Mouse (Mus musculus): ENCODE measurements around the gene Gnpat. TPM values are rescaled to one million over a fixed set of nuclear protein-coding genes. Genes with fewer than 3 reads are reported as not detected.

Gene Gnpat
- polyA plus RNA-seq, 1 experiment: 101 TPM

DNA sequence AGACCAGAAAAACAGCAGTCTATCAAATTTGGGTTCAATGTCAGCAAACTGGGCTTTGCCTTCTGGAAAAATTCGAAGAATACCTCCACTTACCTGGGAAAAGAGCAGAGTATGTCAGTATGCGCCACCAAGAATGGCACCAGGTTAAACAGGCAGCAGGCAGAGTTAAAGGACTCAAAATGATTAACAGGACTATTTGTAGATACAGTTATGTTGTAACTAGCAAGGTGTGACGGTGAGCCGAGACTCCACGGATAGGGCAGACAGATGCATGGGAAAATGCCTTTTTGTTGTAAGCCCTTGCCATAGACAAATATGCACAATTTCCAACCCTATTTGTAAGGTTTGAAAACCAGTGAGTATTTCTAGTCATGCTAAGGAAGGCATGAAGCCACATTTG, 51.2 kb downstream of the Gnpat start:
- TF ChIP-seq GATA1 (IDR thresholded peaks at IDR 0.05; ENCODE audit: low read length): no peak

DNA sequence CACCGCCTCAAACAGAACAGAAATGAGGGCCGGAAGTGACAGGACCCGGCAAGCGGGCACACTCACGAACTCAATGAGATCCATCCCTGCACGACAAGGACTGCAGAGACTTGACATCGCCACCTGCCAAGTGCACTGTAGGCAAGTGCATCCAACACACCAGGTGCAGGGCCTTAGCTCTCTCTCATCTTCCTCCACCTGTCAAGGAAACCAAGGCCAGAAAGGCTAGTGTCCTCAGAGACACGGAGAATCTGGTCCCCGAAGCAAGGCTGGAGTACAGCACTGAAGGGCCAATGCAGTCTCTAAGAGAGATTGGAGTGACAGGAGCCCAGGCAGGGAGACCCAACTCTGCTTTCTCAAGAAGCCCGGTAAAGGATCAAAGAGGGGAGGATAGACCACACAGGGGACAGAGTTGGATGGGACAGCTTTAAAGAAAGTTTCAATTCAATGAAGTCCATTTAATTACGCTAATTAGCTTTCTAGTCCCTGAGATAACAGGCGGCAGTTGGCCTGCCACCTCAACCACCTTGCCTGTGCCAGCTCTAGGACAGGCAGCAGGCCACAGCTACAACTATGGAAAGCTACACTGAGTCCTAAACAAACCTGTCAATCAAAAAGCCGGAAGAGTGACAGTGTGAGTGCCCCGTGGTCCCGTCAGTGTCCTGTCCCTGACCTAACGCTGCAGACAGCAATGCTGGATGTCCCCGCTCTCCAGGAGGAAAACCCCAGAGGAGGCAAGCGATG, 55.1 kb downstream of the Gnpat start:
- TF ChIP-seq GATA1 (IDR thresholded peaks at IDR 0.05; ENCODE audit: low read length): no peak

DNA sequence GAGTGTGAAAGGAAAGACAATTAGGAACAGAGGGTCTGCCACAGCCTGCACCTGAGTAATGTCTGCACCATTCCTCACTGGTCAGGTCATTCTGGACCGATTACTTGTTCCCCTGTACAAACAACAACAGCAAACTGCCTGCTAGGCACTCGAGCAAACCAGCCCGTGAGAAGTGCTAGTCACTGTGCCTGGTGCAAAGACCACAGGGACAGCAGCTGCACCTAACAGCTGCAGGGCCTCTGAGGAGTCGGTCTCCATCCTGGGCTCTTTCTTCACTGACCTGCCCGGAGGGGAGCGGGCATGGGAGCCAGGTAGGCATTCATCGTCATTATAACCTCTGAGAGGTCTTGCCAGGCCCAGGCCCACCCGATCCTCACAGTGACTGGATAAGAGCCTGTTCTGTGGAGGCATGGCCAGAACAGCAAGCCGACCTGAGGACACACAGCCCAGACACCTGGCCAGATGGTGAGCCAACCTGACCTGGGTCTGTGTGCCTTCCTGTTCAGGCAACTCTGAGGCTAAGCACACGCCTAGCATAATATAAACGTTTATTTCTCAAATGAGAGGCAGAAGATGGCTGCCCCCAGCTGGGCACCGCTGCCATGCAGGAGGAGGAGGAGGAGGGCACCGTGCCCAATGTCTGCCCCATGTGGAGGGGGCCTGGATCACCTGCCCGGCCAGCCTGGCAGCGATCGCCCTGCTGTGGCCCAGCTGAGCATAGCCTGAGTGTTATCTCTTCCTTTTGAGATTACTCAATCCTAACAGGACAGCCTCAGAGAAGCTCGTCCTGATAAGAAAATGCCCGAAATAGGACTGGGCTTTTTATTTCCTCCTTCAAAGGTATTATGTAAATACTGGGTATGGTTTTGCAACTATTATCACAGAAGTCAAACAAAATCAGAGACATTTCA, 58.8 kb downstream of the Gnpat start:
- no peak for TF ChIP-seq GATA1 (IDR thresholded peaks at IDR 0.05; ENCODE audit: low read length)

DNA sequence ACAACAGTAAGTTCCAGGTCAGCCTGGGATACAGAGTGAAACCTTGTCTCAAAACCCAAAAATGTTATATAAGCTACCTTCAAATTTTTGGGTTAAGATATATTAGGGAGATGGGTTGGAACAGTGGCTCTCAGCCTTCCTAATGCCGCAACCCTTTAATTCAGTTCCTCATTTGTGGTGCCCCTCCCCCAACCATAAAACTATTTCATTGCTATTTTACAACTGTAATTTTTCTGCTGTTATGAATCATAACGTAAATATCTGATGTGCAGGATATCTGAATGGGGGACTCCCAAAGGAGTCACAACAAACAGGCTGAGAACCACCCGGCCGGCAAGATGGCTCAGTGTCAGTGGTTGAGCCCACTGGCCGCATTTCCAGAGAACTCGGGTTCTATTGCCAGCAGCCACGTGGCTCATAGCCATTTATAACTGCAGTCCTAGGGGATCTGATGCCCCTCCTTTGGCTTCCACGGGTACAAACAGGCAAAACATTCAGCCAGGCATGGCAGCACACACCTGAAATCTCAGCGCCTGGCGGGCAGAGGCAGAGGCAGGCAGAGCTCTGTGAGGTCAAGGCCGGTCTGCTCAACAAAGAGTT, 59.8 kb downstream of the Gnpat start:
- no peak for TF ChIP-seq GATA1 (IDR thresholded peaks at IDR 0.05; ENCODE audit: low read length)

DNA sequence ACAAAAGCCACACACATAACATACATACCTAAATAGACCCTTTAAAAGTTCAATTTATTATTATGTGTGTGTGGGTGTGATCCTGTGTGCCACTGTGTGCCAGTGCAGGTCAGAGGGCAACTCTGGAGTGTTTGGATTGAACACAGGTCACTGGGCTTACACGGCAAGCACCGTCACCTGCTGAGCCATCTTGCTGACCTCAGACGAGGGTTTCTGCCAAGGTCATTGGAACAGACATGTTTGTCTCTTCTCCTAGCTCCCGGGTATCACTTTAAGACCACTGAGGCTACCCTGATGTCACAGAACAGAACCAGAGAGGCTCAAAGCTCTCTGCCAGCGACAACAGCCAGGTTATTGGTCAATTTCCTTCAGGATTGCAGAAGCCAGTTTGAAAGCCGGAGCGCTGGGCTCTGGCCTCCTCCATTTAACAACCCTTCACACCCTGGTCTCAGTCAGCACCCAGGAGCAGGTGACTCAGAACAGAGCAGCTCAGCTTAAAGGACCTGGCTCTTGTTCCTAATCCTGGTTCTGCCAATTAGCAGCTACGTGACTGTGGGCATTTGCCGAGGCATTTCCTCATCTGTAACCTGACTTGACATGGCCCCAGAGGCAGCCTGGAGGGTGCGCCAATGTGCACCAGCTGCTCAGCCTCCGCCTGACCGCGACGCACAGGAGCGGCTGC, 61.3 kb downstream of the Gnpat start:
- TF ChIP-seq GATA1 (IDR thresholded peaks at IDR 0.05; ENCODE audit: low read length): no peak

DNA sequence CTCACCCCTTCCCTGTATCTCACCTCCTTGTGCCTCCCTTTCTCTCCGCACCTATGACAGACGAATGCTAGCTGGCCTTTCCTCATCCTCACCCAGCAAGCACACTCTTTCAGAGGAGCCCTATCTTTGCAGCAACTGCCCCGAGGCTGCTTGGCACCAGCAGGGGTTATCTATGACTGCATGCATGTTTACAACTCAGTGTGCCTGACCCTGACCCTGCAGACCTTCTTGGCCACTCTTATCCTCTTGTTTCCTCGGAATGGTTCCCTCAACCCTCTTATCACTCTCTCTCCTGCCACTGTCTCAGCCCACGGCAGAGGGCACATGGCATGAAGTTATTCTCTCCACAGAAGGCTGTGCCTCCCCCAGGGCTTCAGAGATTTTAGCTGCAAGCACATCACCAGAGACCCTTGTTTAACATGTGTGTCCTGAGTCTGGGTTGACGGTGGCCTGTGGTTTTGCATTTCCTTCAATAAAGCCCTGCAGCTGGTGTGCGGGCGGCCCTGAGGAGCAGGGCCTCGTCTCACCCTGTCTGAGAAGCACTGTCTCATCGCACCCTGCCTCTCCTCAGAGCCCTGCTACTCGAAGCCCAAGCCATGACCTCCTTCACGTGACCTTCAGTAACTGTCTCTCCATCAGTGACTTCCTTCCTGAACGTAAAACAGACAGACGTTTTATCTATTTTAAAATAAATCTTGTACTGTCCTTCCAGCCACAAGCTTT, 62.9 kb downstream of the Gnpat start:
- TF ChIP-seq GATA1 (IDR thresholded peaks at IDR 0.05; ENCODE audit: low read length): no peak

DNA sequence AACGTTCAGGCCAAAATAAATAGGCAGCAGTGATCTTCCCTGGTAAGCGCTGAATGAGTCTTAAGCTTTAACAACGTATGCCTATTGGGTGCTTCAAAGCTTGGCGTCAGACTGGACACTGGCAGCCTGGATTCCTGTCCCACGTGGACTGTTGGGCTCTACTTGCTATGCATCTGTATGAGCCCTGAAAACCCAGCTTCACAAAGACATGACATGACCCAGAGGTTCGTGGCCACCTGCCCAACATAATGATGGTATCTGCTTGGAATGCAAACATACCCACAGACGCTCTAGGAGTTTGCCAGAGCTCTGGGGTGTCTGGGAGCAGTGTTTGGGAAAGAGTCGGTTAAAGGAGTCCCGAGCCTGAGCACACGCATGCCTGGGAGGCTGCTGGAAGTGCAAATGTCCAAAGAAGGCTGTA, 63.5 kb downstream of the Gnpat start:
- no peak for TF ChIP-seq GATA1 (IDR thresholded peaks at IDR 0.05; ENCODE audit: low read length)

DNA sequence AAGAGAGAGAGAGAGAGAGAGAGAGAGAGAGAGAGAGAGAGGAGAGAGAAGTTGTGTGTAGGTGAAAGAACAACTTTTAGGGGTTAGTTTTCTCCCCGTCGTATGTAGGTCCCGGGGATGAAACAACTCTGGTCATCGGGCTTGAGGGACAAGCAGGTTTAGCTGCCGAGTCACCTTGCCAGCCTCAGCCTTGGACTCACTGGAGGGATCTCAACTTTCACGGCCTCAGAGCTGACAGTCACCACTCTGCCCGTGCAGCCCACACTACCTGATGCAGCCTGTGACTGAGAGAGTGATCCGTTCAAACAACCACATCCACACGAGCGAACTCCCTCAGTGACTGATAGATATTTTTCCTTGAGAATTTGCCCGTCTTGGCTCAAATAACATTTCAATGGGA, 66.2 kb downstream of the Gnpat start:
- no peak for TF ChIP-seq GATA1 (IDR thresholded peaks at IDR 0.05; ENCODE audit: low read length)

DNA sequence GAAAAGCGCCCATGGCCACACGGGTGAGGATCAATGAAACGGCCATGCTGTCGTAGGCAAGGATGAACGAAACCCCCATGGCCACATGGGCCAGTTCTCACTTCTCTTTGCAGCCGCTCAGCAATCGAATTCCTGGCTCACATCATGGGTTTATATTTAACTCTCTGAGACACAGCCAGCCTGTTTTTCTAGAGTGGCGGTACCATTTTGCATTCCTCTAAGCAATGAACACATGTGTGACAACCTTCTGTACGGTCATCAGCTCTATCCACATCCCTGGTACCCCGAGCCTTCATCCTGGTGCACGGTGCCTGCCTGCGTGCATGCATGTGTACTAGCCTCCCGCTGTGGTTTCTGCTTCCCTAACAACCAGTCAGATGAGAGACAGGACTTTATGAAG, 67.3 kb downstream of the Gnpat start:
- TF ChIP-seq GATA1 (IDR thresholded peaks at IDR 0.05; ENCODE audit: low read length): no peak

DNA sequence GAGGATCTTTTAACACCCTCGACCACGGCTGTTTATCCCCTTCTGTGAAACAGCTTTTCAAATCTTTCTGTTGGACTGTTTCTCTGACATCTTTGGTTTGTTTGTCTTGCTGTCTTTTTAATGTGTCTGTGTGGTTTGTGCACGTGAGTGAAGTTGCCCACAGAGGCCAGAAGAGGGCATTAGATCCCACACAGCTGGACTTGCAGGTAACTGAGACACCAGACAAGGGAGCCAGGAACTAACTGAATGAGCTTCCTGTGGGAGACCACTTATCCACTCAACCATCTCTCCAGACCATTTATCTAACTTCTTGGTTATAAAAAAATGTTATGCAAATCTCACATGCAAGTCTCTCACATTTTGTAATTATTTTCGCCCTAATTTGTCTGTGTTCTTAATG, 67.8 kb downstream of the Gnpat start:
- TF ChIP-seq GATA1 (IDR thresholded peaks at IDR 0.05; ENCODE audit: low read length): no peak

DNA sequence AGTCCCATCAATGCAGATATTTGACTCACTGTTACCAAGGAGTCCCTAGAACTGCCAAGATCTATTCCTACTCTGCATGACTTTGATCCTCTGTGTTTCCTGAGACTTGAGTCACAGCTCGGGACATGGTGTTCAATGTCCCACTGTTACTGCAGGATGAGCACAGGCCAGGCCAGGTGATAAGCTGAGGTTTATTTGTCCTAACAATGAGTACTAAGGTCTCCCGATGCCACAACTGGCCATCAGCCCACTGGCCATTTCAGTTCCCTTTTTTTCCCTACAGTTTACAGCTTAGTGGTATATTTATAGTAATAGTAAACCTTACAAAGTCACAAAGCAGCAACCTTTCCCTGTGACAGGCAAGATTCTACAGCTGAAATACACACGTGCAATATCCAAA, 69.6 kb downstream of the Gnpat start:
- TF ChIP-seq GATA1 (IDR thresholded peaks at IDR 0.05; ENCODE audit: low read length): no peak

DNA sequence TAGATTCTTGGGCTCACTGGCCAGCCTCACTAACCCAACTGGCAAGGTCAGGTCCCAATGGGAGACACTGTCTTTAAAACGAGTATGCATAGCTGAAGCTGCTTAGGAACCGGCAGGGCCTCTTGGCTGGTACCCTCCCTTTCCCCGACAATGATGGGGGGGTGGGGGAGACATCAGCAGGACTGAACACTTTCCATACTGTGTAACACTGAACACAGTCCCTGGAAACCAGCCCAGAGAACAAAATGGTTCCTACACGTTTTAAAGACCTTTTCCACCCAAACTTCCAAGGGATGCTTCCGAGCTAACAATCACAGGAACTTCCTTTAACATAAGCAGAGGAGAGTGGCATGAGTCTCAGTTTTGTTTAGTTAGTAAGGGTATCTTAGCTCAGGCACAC, 72.3 kb downstream of the Gnpat start:
- TF ChIP-seq GATA1 (IDR thresholded peaks at IDR 0.05; ENCODE audit: low read length): no peak

DNA sequence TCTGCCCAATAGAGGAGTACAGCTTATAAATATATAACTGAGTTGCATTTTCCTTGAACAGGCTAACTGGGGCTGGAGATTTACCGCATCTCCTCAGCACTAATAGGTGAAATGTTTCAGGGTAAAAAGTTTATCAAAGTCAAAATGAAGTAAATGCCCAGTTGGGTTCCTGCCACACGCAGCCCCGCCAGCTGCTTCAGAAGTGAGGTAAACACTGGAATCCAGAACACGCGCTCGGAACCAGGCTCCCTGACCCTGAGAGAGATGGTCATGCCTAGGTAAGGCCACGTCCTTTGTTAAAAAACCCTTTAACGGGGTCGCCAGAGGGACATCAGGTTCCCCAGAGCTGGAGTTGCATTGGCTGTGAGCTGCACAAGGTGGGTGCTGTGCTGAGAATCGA, 73.9 kb downstream of the Gnpat start:
- no peak for TF ChIP-seq GATA1 (IDR thresholded peaks at IDR 0.05; ENCODE audit: low read length)

DNA sequence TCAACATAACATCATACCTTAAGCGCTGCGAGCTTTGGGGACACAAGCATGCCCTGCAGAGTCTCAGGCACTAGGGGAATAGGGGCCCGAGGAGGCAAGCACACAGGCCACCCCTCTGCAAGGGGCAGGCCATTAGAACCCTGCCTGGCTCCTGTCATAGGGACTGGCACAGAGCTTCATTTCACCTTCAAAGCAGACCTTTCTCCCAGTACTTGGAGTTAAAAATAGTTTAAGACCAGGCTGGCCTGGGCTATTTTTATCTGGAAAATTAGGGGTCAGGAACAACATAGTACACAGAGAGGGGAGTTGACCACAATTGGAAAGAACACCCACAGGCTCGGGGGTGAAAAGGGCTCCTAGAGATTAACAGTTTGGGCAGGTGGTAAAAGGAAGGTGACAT, 74.5 kb downstream of the Gnpat start:
- no peak for TF ChIP-seq GATA1 (IDR thresholded peaks at IDR 0.05; ENCODE audit: low read length)

Other genes starting within 250 kb of the Gnpat start
- gene 2310022B05Rik, start 199.7 kb upstream of the Gnpat start, polyA plus RNA-seq (2012): 22.3 and 26.3 TPM in 2 replicates
- 12.7 and 13.4 TPM in 2 replicates for gene Ttc13, start 141.1 kb upstream of the Gnpat start, polyA plus RNA-seq (2012)
- 16.6 and 21.2 TPM in 2 replicates for gene Arv1, start 140.9 kb upstream of the Gnpat start, polyA plus RNA-seq (2012)
- not detected in 2 replicates for gene Fam89a, start 111.2 kb upstream of the Gnpat start, polyA plus RNA-seq (2012)
- not detected in 2 replicates for gene Trim67, start 69.9 kb upstream of the Gnpat start, polyA plus RNA-seq (2012)
- gene 2810004N23Rik, start 87 bp downstream of the Gnpat start, polyA plus RNA-seq (2012): 24.8 and 34.2 TPM in 2 replicates
- gene Exoc8, start 34.7 kb downstream of the Gnpat start, polyA plus RNA-seq (2012): 11.9 and 12.4 TPM in 2 replicates
- 9.5 and 16.9 TPM in 2 replicates for gene Sprtn, start 34.9 kb downstream of the Gnpat start, polyA plus RNA-seq (2012)
- gene Egln1, start 86.3 kb downstream of the Gnpat start, polyA plus RNA-seq (2012): 15.4 and 20.4 TPM in 2 replicates
- gene Tsnax, start 150.0 kb downstream of the Gnpat start, polyA plus RNA-seq (2012): 19.7 and 19.9 TPM in 2 replicates
- gene Disc1, start 191.2 kb downstream of the Gnpat start, polyA plus RNA-seq (2012): not detected in 2 replicates

Data from G1E-ER4 (cell line).